Mouse (Mus musculus) layer of hippocampus, postnatal 25 days (tissue): ENCODE measurements at regions not wholly inside any gene's neighbourhood (a gene's known extent, or its start where the extent isn't known, plus 50 kb on each side); places are given as distances from the start of the nearest gene placed in this dataset.
A peak's percentile ranks its signal among the peaks of the same experiment; 100 is the strongest.

ENCODE experiments used
- DNase-seq, 2 experiments: peaks; one replicate each; pipeline ENCODE4 v3.0.0; 2022; ENCODE audit warnings: mixed read lengths in 2 of 2, low spot score in 1 of 2; ENCODE audit errors: extremely low spot score in 1 of 2

DNA sequence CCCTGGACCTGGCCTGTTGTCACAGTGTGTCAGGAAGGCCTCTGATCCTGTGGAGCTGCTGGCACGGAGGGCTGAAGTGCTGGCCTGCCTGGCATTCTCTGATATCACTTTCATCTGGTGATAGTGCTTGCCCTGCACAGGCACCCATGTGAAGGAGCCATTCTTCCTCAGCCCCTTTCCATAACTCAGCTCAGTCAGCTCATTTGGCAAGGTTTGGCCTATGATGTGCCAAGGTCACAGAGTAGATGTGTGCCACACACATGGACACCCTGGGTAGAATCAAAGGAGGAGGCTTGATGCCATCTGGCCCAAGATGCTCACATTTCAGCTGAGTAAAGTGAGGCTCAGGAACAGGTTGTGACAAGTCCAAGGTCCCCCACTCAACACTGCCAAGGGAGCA lies 558.5 kb upstream of the Klf4 start:
- DNase-seq, result no peak

- peak; percentile 30 to 44 for DNase-seq
Observed at GRCm38 (mm10) chr4:56088701-56089100, 556.4 kb upstream of the Klf4 start.

DNA sequence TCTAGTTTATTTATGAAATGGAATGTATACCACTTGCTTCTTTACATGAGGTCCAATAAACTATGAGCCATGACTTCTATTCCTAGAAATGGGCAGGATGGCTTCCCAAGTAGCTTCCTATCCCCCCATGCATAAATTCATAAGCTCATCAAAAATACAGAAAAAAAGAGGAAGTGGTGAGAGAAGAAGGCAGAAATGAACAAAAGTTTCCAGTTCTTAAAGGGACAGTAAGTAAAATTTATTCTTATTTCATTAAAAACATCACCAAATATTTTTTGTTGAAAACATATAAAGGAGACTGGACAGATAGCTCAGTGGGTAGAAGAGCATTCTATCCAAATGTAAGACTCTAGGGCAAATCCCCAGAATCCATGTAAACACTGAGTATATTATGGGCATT lies 554.0 kb upstream of the Klf4 start:
- no peak for DNase-seq

DNA sequence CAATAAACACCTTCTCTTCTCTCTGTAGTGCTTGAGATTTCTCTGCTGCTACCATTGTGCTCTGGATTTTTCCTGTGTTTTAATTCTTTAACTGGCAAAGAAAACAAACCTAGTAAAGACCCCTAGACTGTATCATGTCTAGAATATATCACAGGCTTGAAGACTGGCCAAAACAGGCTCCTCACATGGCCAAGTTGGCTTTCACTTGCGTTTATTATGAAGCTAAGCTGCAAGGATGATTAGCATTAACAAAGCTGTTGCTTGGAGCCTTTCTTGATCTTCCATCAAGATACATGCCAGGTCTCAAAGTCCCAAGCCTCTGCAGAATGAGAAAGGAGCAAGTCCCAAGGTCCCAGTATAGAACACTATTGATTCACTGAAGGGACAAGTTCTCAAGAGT lies 551.9 kb upstream of the Klf4 start:
- no peak for DNase-seq

DNA sequence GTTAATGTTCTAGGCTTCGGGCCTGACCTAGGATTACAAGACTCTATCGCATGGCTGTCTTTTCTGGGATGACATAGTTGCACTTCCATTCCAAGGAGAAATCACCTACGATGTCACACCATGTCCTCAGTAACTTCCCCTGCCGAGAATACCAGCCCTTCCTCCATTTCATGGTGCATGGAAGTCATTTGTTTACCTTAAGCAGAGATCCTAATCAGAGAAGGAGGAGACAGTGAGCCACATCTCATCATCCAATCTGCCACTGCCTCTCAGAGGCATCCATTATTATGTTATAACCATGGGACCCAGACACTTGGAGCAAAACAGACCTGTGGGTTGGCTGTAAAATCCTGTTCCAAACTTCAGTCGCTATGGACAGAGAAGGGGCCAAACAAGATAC lies 550.1 kb upstream of the Klf4 start:
- DNase-seq, result no peak

DNA sequence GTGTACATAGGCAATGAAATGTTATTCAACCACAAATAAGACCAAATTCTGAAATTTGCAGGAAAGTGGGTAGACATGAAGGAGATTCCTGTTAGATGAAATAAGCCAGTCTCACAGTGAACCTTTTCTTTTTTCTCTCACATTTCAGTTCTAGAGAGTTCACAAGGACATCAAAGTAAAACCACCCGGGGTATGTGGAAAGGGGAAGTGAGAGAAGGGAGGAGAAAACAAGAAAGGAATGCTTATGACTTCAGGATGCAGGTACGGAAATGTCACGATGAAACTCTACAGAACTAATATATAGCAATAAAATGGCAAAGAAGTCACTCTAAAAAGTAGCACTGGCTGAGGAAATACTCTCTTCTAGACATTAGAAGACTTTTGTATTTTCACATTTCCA lies 548.7 kb upstream of the Klf4 start:
- no peak for DNase-seq

DNA sequence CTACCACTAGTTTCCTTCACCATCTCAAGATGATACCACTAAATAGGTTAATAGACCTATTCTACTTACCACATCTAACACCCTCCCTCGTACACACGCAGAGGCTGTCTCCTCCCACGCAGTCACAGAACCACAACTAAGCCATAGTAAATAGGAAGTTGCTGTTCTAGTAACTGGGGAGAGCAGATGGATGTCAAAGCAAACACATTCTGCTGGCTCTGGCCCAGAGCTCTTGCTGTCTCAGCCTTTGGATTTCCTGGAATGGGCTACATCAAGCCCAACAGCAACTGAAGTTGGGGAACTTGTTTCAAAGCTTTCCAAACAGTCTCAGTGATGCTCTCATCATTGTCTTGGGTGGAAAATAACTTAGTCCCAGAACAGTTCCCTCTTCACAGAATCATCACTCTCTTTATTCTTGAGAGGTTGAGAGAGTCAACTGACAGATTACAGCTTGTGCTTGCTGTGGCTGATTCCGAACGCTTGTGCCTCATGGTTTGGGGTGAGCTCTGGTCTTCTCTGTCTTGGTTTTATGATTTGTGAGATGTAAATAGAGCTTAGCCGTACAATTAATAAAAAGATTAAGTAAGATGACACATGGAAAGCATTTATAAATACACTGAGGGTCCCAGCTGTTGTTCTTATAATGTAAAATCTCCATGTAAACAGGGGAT lies 538.5 kb upstream of the Klf4 start:
- peak in 1 of 2 experiments; percentile 46 for DNase-seq

DNA sequence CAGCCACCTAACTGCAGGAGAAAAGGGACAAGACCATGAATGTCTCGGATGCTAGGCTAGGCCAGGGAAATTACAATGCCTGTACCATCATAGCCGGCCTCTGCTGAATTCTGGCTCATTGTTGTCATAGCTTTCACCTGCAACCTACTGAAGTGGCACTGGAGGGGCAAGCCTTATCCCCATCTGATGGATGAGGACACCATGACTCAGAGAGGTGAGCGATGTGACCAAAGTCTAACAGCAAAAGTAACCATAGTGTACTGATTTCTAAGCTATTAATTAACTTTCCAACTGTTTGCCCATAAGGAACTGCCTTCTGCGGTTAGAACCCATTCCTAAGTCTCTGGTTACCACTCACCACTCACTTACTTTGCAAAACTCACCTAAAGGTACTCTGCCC lies 536.6 kb upstream of the Klf4 start:
- DNase-seq, result no peak

DNA sequence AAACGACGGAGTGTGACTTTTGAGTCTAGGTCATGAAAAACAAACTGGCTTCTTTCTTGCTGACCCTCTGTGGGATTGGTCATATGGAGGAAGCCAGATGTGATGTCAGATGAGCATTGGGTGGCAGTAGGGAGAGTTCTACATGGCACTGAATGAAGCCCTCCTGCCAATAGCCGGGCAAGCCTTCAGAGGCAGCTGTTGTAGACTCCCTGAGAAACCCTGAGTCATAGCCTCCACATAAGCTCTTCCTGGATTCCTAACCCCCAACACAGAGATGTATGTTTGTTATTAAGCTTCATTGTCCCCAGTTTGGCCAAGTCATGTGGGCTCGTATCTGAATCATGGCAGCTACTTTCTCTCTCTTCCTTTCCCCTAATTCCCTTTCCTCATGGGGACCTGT lies 532.4 kb upstream of the Klf4 start:
- no peak for DNase-seq

- no peak for DNase-seq
Observed at GRCm38 (mm10) chr4:56051792-56052380, 519.6 kb upstream of the Klf4 start.

DNA sequence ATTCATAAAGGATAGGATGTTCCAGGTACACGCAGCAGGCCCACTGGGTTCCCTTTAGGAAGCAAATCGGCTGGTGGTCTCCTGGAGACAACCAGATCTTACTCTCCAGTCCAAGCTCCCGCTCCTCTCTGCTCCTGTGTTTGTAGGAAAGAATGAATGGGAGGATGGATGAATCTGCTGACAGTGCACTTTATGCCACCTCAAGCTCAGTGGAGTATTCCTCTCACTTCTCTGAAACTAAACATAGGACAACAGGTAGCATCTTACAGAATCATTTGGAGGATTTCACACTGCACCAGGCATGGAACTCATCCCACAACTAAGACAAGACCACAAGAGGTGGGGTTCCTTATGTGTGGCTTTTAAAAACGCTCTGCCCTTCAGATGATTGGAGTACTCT lies 507.1 kb upstream of the Klf4 start:
- no peak for DNase-seq

GRCm38 (mm10) chr4:56036334-56036733 lies 504.1 kb upstream of the Klf4 start:
- DNase-seq, result no peak

DNA sequence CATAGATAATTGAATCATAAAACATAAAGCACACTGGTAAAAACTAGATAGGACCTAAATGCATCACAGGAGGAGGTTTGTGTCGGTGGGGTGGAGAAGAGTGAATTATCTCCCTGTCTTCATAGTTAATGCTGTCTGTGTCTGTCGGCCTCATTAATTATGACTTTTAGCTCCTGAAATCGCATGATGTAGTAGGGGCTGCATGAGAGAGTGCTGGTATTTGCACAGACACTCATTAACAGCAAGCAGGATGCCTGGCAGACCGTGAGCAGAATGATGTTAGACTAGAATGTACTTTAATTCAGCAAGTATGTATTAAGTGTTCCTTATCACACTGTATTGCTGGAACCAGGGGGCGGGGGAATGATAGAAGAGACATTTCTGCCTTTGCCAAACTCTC lies 503.3 kb upstream of the Klf4 start:
- DNase-seq, result no peak

DNA sequence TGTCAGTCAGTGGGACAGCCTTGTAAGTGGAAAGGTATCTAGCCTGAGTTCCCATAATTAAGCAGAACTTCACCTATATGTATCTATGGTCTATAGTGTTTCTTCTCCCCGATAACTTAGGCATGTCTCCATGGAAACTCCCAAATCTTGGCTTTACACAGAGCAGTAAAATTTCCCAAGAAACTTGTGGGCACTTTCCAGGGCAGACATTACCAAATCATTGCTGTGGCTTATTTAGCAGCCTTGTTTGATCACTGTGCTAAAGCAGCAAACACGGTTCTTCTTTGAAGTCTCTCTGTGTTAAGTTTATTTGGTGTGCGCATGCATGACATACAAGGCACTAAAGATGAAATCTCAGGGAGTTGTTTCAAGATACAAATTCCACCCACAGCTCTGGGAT lies 496.2 kb upstream of the Klf4 start:
- DNase-seq, result no peak

DNA sequence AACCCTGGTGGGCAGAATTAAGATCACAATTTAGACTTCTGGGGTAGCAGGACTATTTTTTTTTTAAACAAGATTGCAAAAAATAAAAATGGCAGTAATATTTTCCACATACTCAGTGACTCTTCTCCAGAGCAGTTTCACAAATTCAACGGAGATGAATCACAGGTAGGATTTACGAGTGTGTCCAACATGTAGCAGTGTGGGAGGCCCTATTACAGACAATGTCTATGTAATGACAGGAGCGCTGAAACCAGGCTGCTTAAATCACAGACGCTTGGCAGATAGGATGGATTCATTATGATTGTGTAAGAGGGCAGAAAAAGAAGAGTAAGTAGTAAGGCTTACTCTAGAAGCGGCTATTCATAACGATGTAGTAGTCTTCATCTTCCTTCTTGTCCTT lies 495.0 kb upstream of the Klf4 start:
- no peak for DNase-seq

GRCm38 (mm10) chr4:56024478-56024877 lies 492.2 kb upstream of the Klf4 start:
- DNase-seq, result no peak

- no peak for DNase-seq
Observed at GRCm38 (mm10) chr4:56018212-56018611, 485.9 kb upstream of the Klf4 start.

- no peak for DNase-seq
Observed at GRCm38 (mm10) chr4:56015481-56015880, 483.2 kb upstream of the Klf4 start.

GRCm38 (mm10) chr4:56008287-56008686 lies 476.0 kb upstream of the Klf4 start:
- no peak for DNase-seq

DNA sequence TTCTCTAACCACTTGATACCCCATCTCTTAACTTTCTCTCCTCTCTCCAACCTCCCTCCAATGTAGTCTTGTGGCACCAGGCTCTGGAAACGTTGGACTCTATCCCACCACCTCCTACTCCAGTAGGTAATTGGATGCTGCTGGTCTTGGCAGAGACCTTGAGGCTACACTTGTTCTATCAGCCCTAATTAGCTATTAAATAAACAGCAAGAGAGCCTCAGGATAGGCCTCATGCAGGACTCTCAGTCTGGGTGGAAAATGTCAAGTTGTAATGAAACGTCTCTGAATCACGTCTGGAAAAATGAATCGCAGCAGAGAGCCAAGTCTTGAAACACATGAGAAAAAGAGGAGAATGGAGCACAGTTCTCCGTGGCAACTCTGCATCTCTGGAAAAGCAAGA lies 472.0 kb upstream of the Klf4 start:
- DNase-seq, result no peak

DNA sequence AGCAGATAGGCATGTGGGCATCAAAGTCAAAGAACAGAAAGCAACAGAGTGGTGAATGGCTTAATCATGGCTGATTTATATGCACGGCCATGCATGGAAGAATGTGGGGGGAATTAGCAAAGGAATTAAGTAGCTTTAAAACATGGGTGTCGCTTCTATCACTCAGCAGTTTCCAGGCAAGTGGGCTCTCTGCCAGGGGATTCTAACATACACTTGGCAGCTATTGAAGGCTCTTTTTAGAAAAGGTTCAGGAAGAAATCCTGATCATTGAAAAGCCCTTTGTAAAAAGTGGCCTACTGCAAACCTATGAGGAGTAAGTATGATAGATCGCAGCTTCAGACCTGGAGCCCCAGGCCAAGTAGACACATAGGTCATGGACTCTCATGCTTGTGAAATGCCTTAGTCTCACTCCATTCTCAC lies 469.1 kb upstream of the Klf4 start:
- peak; percentile 6 to 13 for DNase-seq

DNA sequence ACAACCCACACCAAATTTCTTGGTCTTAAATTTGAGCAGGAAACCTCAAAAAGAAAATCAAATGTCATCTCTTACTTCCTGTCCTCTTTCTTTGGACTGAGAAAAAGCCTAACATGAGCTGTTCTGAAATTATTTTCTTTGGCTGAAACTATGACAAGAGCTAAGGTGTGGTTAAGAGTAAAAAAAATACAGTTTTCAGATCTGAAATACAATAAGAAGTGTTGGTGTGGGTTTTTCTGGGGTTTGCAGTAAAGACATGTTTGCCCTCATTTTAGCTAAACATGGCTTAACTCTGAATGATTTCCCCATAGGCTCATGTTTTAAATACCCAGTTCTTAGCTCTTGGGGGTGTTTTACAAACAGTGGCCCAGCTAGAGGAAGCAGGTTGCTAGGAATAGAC lies 451.8 kb upstream of the Klf4 start:
- DNase-seq, result no peak

- DNase-seq, result no peak
Observed at GRCm38 (mm10) chr4:55978539-55978938, 446.3 kb upstream of the Klf4 start.
